Mouse (Mus musculus) layer of hippocampus, adult 6 months (tissue): Measurements from ENCODE around the gene Olfr750. TPM values are rescaled to one million over a fixed set of nuclear protein-coding genes. Genes with fewer than 3 reads are reported as not detected.

Experiments
- long read RNA-seq, 2 experiments: library from polyadenylated mRNA; unstranded; transcript quantifications; one replicate each; pipeline ENCODE4 v2.0.0; 2019 to 2020
- polyA plus RNA-seq: library from polyadenylated mRNA; unstranded; fragments of <200 nt; fragmentation: Nextera tagmentation; gene quantifications from 2 replicates; pipeline ENCODE4 v1.2.3, GENCODE M21; 2021

The Olfr750 gene
- polyA plus RNA-seq: not detected in 2 replicates
- long read RNA-seq, experiment 1: 0 reads
- long read RNA-seq, experiment 2: 0 reads

DNA sequence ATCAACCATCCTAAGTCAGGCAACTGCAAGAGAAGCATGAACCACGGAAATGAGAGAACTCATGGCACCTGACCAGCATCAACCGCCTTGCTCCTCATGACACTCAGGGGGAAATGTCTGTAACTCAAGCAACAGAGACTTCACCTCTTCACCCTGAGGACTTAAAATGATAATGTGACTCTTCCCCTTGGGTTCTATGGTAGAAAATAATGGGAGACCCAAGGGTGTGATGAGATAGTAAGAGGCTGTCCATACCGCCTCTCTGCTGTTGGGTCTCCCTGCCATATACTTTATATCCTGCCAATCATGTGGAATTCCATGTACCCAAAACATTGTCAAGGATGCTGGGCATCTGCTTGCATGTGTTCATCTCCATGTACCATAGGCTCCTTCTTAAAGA lies at the start of gene Olfr750:
Olfr750 (minus strand) TSS at position 101 of the 400 bp plus-strand sequence.

DNA sequence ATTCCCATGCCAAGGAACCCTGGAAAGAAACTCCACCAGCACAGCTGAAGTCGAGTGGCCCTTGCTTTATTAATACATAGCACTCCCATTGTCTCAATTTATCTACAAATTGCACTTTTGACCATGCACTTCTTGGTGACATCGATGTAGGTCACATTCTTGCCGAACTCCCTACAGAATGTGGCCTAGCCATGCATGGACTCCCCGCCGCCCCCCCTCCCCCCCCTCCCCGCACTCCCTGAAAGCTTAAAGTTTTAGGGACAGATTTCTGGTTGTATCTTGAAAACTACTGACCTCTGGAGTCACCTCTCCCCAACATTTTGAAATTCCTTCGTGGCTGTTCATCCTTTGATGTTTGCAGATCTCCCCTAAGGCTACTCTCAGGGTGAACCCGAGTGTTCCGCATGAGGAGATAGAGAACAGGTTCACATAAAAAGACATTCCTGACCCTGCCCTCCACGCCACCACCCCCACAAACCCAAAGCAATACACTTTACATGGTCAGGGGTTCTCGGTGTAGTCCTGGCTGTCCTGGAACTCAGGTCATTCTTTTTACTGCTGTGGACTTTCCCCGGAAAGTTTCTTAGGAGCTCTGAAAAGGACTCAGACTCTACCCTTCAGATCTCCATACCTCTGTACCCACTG lies 39.8 kb upstream of the Olfr750 start, which contains the start of gene Eddm3b:
Eddm3b (plus strand) TSS at position 511 of the 645 bp plus-strand sequence.

DNA sequence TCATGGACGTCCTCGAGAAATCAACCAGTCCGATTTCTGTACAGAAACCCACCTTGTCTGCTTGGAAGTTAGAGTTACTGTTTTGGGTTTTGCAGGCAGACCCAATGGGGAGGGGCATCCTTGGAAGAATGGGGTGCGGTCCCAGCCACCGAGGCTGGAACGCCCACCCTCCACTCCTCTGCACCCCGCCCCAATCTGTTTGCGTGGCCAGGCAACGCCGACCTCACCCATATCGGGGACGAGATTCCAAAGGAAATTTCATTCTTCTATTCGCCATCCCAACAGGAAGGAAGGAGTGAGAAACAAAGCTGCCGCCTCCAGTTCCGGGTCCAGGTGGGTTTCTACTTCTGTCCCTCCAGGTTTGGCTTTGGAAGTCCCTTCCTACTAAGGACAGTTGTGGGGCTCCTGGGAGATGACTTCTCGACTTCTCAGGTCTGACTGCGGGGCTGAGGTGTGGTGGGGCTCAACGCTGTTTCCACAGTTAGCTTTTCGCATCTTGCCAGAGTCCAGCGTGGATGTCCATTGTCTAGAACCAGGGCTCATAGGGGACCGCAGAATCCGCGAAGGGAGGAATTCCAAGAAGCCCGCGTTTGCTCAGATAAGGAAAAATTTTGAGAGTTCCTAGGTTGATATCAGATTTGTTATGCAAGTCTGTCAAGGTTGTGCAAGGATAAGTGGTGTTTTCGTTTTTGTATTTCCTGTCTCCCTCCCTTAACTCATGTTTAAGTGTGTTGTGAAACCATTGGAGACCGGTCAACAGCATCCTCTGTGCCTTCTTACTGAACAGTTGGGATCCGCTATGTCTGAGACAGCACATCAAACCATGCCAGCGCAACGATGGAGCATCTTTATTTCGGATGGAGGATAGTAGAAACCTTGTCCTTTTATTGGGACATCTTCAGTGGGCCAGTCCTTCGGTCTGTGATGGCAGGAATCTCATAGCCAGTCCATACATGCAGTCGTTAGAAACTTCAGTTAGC lies 17.0 kb upstream of the Olfr750 start, which contains the start of the genes Rnase4 and Ang:
Rnase4 (plus strand) TSS at position 157 of the 980 bp plus-strand sequence.
Ang (plus strand) TSS at position 230 of the 980 bp plus-strand sequence.

DNA sequence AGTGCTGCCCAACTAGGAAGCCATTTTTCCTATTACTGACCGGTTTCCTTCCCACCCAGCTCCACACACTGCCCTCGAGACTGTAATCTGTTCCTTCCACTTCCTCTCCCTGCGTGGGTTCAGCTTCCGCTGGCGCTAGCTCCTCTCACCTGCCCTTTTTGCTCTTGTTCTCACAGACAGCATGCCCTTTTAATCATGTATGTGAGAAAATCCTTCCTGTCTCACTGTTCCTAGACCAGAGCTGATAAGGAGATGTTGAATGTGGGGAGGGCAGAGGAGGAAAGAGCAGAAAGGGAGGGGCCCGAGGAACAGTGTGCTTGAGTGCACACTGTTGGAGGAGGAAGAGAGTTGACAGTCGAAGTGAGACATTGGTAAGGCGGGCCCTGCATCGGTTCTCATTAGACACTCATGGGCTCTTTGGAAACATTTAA lies 16.8 kb downstream of the Olfr750 start, which contains the start of gene Rnase12:
Rnase12 (minus strand) TSS at position 261 of the 431 bp plus-strand sequence.

DNA sequence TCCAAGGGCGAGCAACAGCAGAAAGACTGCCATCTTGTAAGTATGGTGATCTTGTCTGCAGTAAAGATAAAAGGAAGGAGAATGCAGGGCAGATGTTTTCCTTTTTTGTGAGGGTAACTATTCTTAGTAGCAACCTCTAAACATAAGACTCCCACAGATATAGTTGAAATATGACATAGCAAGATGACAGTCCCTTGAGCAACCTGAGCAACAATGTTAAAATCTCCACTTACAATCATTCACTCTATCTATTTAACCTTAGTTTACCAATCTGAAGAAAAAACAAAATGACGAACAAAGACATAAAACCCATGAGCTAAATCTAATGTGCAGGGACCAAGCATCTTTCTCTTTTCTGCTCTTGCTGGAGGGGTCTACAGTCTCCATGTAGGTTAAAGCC lies 24.2 kb downstream of the Olfr750 start, which contains the start of gene Rnase11:
Rnase11 (minus strand) TSS at position 101 of the 400 bp plus-strand sequence.

DNA sequence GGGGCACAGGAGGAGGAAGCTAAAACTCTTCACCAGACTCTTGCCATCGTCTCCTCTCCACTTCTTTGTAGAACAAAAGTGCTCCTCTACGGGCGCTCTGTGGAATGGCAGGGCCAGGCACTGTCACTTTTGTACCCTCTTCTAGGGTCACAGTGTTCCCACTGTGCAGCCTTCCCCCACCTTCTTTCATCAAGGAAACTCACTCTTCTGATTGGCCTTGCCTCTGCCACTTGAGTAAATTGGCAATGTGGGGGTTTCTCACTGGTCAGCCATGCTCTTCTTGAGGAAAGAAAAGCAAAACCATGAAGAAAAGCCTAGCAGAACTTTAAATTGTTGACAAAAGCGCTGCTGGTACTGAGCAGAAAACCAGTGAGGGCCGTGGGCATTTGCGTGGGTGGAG lies 32.5 kb downstream of the Olfr750 start, which contains the start of gene Rnase9:
Rnase9 (minus strand) TSS at position 101 of the 400 bp plus-strand sequence.

Other genes with a start within 250 kb of the Olfr750 start
- 1.2 and 2.4 TPM in 2 replicates for gene Tep1, start 203.9 kb downstream of the Olfr750 start, polyA plus RNA-seq
- 0.19 and 0.49 TPM in 2 replicates for gene Klhl33, start 176.9 kb downstream of the Olfr750 start, polyA plus RNA-seq
- 75.5 and 79.0 TPM in 2 replicates for gene Osgep, start 149.5 kb downstream of the Olfr750 start, polyA plus RNA-seq
- 86.9 and 97.4 TPM in 2 replicates for gene Apex1, start 149.5 kb downstream of the Olfr750 start, polyA plus RNA-seq
- 65.9 and 75.6 TPM in 2 replicates for gene Pip4p1, start 143.6 kb downstream of the Olfr750 start, polyA plus RNA-seq
- gene Pnp, start 143.4 kb downstream of the Olfr750 start, polyA plus RNA-seq: 9.8 and 10.9 TPM in 2 replicates
- gene Gm49342, start 129.9 kb downstream of the Olfr750 start, polyA plus RNA-seq: not detected in 2 replicates
- gene Pnp2, start 118.4 kb downstream of the Olfr750 start, polyA plus RNA-seq: 1.2 and 2.4 TPM in 2 replicates
- 0.11 and 0.23 TPM in 2 replicates for gene Rnase10, start 66.7 kb downstream of the Olfr750 start, polyA plus RNA-seq
- not detected in 2 replicates for gene Rnase9, start 32.6 kb downstream of the Olfr750 start, polyA plus RNA-seq
- not detected in 2 replicates for gene Rnase11, start 24.3 kb downstream of the Olfr750 start, polyA plus RNA-seq
- gene Rnase12, start 16.8 kb downstream of the Olfr750 start, polyA plus RNA-seq: 0.23 TPM in 1 of 2 replicates, not detected in the other
- 17.8 and 18.4 TPM in 2 replicates for gene Rnase4, start 16.6 kb upstream of the Olfr750 start, polyA plus RNA-seq
- 4.1 and 4.4 TPM in 2 replicates for gene Ang, start 16.7 kb upstream of the Olfr750 start, polyA plus RNA-seq
- not detected in 2 replicates for gene Eddm3b, start 40.0 kb upstream of the Olfr750 start, polyA plus RNA-seq
- gene Rnase6, start 49.5 kb upstream of the Olfr750 start, polyA plus RNA-seq: 0.39 and 1.0 TPM in 2 replicates
- gene Rnase1, start 72.3 kb upstream of the Olfr750 start, polyA plus RNA-seq: 2.7 and 2.9 TPM in 2 replicates
- not detected in 2 replicates for gene Rnase2b, start 87.8 kb upstream of the Olfr750 start, polyA plus RNA-seq
- not detected in 2 replicates for gene Ang2, start 124.7 kb upstream of the Olfr750 start, polyA plus RNA-seq
- gene Ear14, start 129.0 kb upstream of the Olfr750 start, polyA plus RNA-seq: not detected in 2 replicates
- gene Rnase2a, start 181.7 kb upstream of the Olfr750 start, polyA plus RNA-seq: not detected in 2 replicates